Mouse (Mus musculus) lung, adult 2 months (tissue): ENCODE results near the gene Hbq1b. TPM values are rescaled to one million over a fixed set of nuclear protein-coding genes. Genes with fewer than 3 reads are reported as not detected.
"Not testable (repeated sequence)": the region's sequence is repeated elsewhere in the genome, so short reads cannot be mapped to it uniquely, and the experiment has no call there.

Source experiments
- DNase-seq: peaks from one replicate; pipeline ENCODE4 v3.0.0; 2022
- H3K4me1 ChIP-seq: fragments of 200-500 bp; 2 replicates; pipeline ENCODE4 v1.6.1; 2011; ENCODE audit warnings: low read length; ENCODE audit not compliant: control insufficient read depth, insufficient read depth
- H3K4me3 ChIP-seq: fragments of 200-500 bp; replicated peaks from 2 replicates; pipeline ENCODE3; 2011; ENCODE audit warnings: low read depth, mild to moderate bottlenecking, control low read depth, low read length; ENCODE audit errors: extremely low read depth
- CTCF ChIP-seq: fragments of 200-500 bp; IDR thresholded peaks from 2 replicates; pipeline ENCODE4 v1.5.1; 2011; ENCODE audit warnings: mild to moderate bottlenecking, low read length, control low read depth; ENCODE audit not compliant: insufficient read depth
- POLR2A ChIP-seq: fragments of 200-500 bp; IDR thresholded peaks from 2 replicates; pipeline ENCODE4 v1.6.1; 2011; ENCODE audit warnings: low read depth, mild to moderate bottlenecking, control low read depth, low read length, borderline replicate concordance; ENCODE audit errors: extremely low read depth
- WGBS: fragments of 180-500 bp; shearing (Covaris S2); methylation state at CpG from one replicate; pipeline ENCODE4 v1.1.7; 2018; 5-methylcytosine and 5-hydroxymethylcytosine counted together
- polyA plus RNA-seq: library from polyadenylated mRNA; depleted of rRNA; stranded (reverse); fragments of >200 nt; gene quantifications from 2 replicates; pipeline ENCODE4 v1.2.3, GENCODE M21; 2012; rRNA removed

Gene Hbq1b
- 0.60 and 1.6 TPM in 2 replicates for polyA plus RNA-seq

GRCm38 (mm10) chr11:32286695-32287492 is at the start of gene Hbq1b:
TSS of gene Hbq1b (plus strand) at chr11:32286965.
- H3K4me1 ChIP-seq, H3K4me3 ChIP-seq: not testable (repeated sequence)
- peak; percentile 40; the same call in 1 of the 2 replicates for TF ChIP-seq CTCF
- WGBS, result 19% methylated on average over 30 of the region's 33 CpGs
- peak; percentile 59 for DNase-seq

GRCm38 (mm10) chr11:32237411-32237795 is 49.4 kb upstream of the Hbq1b start:
- DNase-seq, result no peak
- no peaks in the 10 kb centered on the region; the same call in 1 of the 2 replicates for H3K4me1 ChIP-seq
- H3K4me3 ChIP-seq, result no peak overlapping the region
- no peak for TF ChIP-seq POLR2A
- TF ChIP-seq CTCF, result no peak
- 94% methylated on average over 3 of the region's 3 CpGs for WGBS

- Histone ChIP-seq H3K4me1 (no peaks in the 10 kb centered on the region; the same call in 1 of the 2 replicates), H3K4me3 (no peak overlapping the region)
- peak; percentile 80 for DNase-seq
- WGBS, result 66% methylated on average over 5 of the region's 5 CpGs
- TF ChIP-seq CTCF (peak; percentile 99), POLR2A (no peak)
Observed at GRCm38 (mm10) chr11:32238093-32238860, 48.5 kb upstream of the Hbq1b start.

- TF ChIP-seq POLR2A (no peak), CTCF (no peak)
- DNase-seq, result no peak
Observed at GRCm38 (mm10) chr11:32241391-32241790, 45.4 kb upstream of the Hbq1b start.

GRCm38 (mm10) chr11:32242209-32242608 is 44.6 kb upstream of the Hbq1b start:
- 82% methylated on average over 3 of the region's 3 CpGs for WGBS
- DNase-seq, result no peak
- TF ChIP-seq POLR2A (no peak), CTCF (no peak)
- no peak overlapping the region for H3K4me3 ChIP-seq
- no peaks in the 10 kb centered on the region; the same call in 1 of the 2 replicates for H3K4me1 ChIP-seq

More at GRCm38 (mm10) chr11:32241391-32241790, 45.4 kb upstream of the Hbq1b start:
- H3K4me1 ChIP-seq, result no peaks in the 10 kb centered on the region; the same call in 1 of the 2 replicates
- no peak overlapping the region for H3K4me3 ChIP-seq

- no peak for DNase-seq
- WGBS, result 59% methylated on average over 7 of the region's 7 CpGs
- TF ChIP-seq CTCF (no peak), POLR2A (no peak)
- Histone ChIP-seq H3K4me3 (no peak overlapping the region), H3K4me1 (no peaks in the 10 kb centered on the region; the same call in 1 of the 2 replicates)
Observed at GRCm38 (mm10) chr11:32243205-32243955, 43.4 kb upstream of the Hbq1b start.

- Histone ChIP-seq H3K4me1 (no peaks in the 10 kb centered on the region; the same call in 1 of the 2 replicates), H3K4me3 (no peak overlapping the region)
- 76% methylated on average over 3 of the region's 3 CpGs for WGBS
- TF ChIP-seq CTCF (no peak), POLR2A (no peak)
- DNase-seq, result no peak
Observed at GRCm38 (mm10) chr11:32244064-32244463, 42.7 kb upstream of the Hbq1b start.

GRCm38 (mm10) chr11:32244617-32245016 is 42.1 kb upstream of the Hbq1b start:
- 86% methylated on average over 1 of the region's 1 CpGs for WGBS
- H3K4me1 ChIP-seq, result no peaks in the 10 kb centered on the region; the same call in 1 of the 2 replicates
- no peak overlapping the region for H3K4me3 ChIP-seq
- no peak for DNase-seq
- TF ChIP-seq CTCF (no peak), POLR2A (no peak)

- TF ChIP-seq POLR2A (no peak), CTCF (no peak)
- Histone ChIP-seq H3K4me3 (no peak overlapping the region), H3K4me1 (no peaks in the 10 kb centered on the region; the same call in 1 of the 2 replicates)
- DNase-seq, result no peak
- 92% methylated on average over 6 of the region's 6 CpGs for WGBS
Observed at GRCm38 (mm10) chr11:32245614-32246013, 41.2 kb upstream of the Hbq1b start.
